Mouse (Mus musculus) megakaryocyte, embryonic 14.5 days (primary cell): ENCODE results near the gene Tacc2.

Experiments
- FLI1 ChIP-seq: IDR thresholded peaks from 2 replicates; pipeline ENCODE4 v1.6.1; 2012; ENCODE audit warnings: low read length, inconsistent platforms, mixed read lengths
- GATA1 ChIP-seq: IDR thresholded peaks from 3 replicates; pipeline ENCODE4 v1.6.1; 2012; ENCODE audit warnings: mixed read lengths, low read length, inconsistent platforms, borderline replicate concordance

- no peak for TF ChIP-seq GATA1
- TF ChIP-seq FLI1, result no peak
These were observed 88.1 kb downstream of the Tacc2 start for GRCm38 (mm10) chr7:130665358-130665757.
